Mouse (Mus musculus): ENCODE data around the gene Plet1.

GRCm38 (mm10) chr9:50552206-50552605 lies 57.9 kb downstream of the Plet1 start:
- TF ChIP-seq POLR2A (IDR thresholded peaks at IDR 0.05; ENCODE audit: low read depth, low read length) (no peak), CTCF (conservative IDR thresholded peaks at IDR 0.05; ENCODE audit: insufficient read depth, insufficient read length, low read depth, low read length) (no peak)
